In the genomic region with DNA sequence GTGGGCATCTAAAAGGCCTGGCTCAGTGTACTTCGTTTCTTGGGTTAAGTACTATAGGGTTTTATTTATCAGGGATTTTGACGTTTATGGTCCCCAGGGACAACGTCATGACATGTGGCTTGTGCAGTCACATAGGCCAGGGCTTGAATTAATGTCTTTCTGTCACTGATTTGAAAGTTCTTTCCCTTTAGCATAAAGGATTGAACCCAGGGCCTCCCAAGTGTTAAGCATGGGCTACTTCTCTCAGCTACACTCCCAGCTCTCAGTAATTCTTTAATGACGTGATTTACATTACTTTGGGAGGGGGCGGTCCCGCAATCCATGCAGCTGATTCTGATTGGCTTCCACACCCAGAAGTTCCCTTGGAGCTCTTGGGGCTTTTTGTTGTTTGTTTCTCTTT, we compare ENCODE assay signal across 14 mouse cellular contexts. TPM values are rescaled to one million over a fixed set of nuclear protein-coding genes. Genes with fewer than 3 reads are reported as not detected.
DNase-seq lines count a peak whose midpoint lies in the region; ATAC-seq and TF ChIP-seq lines count a peak whose summit lies in the region.
"Had no signal": no experiment of that assay in that cellular context is flagged by ENCODE, and none has a peak within 500 bp of the region (broad histone marks: within the 10 kb centered on the region; RNA-seq: fewer than 3 reads in every experiment).

No protein-coding gene starts in this region.

- no peaks in the 10 kb centered on the region for H3K36me3 ChIP-seq in kidney, postnatal 0 days (ENCODE audit: insufficient read depth, low read length)
- H3K36me3 ChIP-seq in ES-E14 (ENCODE audit: control insufficient read depth, insufficient read depth, low read length, poor library complexity, severe bottlenecking): no peaks in the 10 kb centered on the region
- no peaks in the 10 kb centered on the region for H3K36me3 ChIP-seq in limb, embryonic 10.5 days

- H3K27me3 ChIP-seq in kidney, postnatal 0 days (ENCODE audit: insufficient read depth, low read length): no peaks in the 10 kb centered on the region
- 0 out of 2 replicates have a peak, but pooled peaks cover 14% of the 10 kb centered on the region for H3K27me3 ChIP-seq in limb, embryonic 10.5 days (ENCODE audit: low read depth, poor library complexity, severe bottlenecking)

- no peaks in the 10 kb centered on the region for H3K9me3 ChIP-seq in kidney, postnatal 0 days (replicated peaks; ENCODE audit: low read length)
- H3K9me3 ChIP-seq in ES-E14 (ENCODE audit: control insufficient read depth, insufficient read depth, low read depth, low read length): no peaks in the 10 kb centered on the region
- no peaks in the 10 kb centered on the region for H3K9me3 ChIP-seq in limb, embryonic 10.5 days (replicated peaks)

- peak; percentile 35 for DNase-seq in embryo, embryonic 10 days (ENCODE audit: low spot score)
- DNase-seq in embryo, embryonic 9.5 days (ENCODE audit: extremely low spot score): no peak
- peak; percentile 84 for DNase-seq in kidney, postnatal 0 days (ENCODE audit: low spot score)
- DNase-seq in kidney, adult 8-10 months: no peak
- DNase-seq in ES-E14 (ENCODE audit: low read depth, low spot score): peak; percentile 61
- DNase-seq in limb, embryonic 10.5 days (ENCODE audit: low spot score): no peak
- DNase-seq in adrenal gland, adult (ENCODE audit: inconsistent age in 2 of 2, low spot score in 1 of 2): no peak
- DNase-seq in left cerebral cortex, adult 9 months (ENCODE audit: low spot score in 2 of 2): no peak
- DNase-seq: adrenal gland, postnatal 25 days; cerebellum, adult 2 months; gastrocnemius, postnatal 10 days; lung, adult 18-20 months; thymus, postnatal 14 days had no signal

- H3K9ac ChIP-seq in kidney, postnatal 0 days (ENCODE audit: low read depth, low read length): no peak overlapping the region
- H3K9ac ChIP-seq in ES-E14 (ENCODE audit: insufficient read depth, low read depth, low read length, poor library complexity, severe bottlenecking): no peak overlapping the region

- no peak overlapping the region for H3K4me3 ChIP-seq in kidney, postnatal 0 days (replicated peaks; ENCODE audit: low read depth, low read length)
- H3K4me3 ChIP-seq in ES-E14 (ENCODE audit: insufficient read depth in 1 of 2, low read depth in 1 of 2, low read length in 2 of 2, poor library complexity in 1 of 2, severe bottlenecking in 1 of 2): peak overlapping the region in 1 of 2 experiments; percentile 30; a peak in 1 of 4 replicates
- no peak overlapping the region for H3K4me3 ChIP-seq in limb, embryonic 10.5 days

- no peak for ATAC-seq in kidney, postnatal 0 days (replicated peaks; ENCODE audit: low FRiP score, low read depth)
- ATAC-seq: midbrain, embryonic 16.5 days had no signal

- in situ Hi-C loops in ES-E14 (cut with MboI; ENCODE audit: low sequenced_read_pairs in 2 of 2, unreplicated experiment in 2 of 2): no loop called here

- H3K4me2 ChIP-seq in kidney, postnatal 0 days (ENCODE audit: low read length): 0 out of 2 replicates have a peak overlapping the region, but pooled peaks have one; percentile 6

- WGBS in kidney, postnatal 0 days: 28% methylated on average over 6 of the region's 6 CpGs
- 9% methylated on average over 6 of the region's 6 CpGs for WGBS in limb, embryonic 10.5 days

- TF ChIP-seq CTCF in kidney, postnatal 0 days (IDR thresholded peaks at IDR 0.05; ENCODE audit: low read depth): no peak

- no peak overlapping the region for H3K27ac ChIP-seq in kidney, postnatal 0 days
- H3K27ac ChIP-seq in ES-E14 (ENCODE audit: insufficient read depth, low read depth, low read length, poor library complexity, severe bottlenecking): no peak overlapping the region
- peak overlapping the region; percentile 47; the same call in 1 of the 2 replicates for H3K27ac ChIP-seq in limb, embryonic 10.5 days

- peaks cover 50% of the 10 kb centered on the region for H3K4me1 ChIP-seq in kidney, postnatal 0 days (replicated peaks; ENCODE audit: insufficient read depth, low read length)
- H3K4me1 ChIP-seq in ES-E14 (ENCODE audit: control insufficient read depth in 2 of 2, insufficient read depth in 2 of 2, low read length in 2 of 2, poor library complexity in 1 of 2): peaks cover 13 to 54% of the 10 kb centered on the region in 2 experiments
- H3K4me1 ChIP-seq in limb, embryonic 10.5 days: peaks cover 98% of the 10 kb centered on the region

TF ChIP-seq in ES-E14, 5 proteins besides CTCF, POLR2A, EP300 and RAD21:
- no peak for TF ChIP-seq MAFK (IDR thresholded peaks at IDR 0.05; ENCODE audit: insufficient read depth, low read depth, low read length)
- no peak for TF ChIP-seq HCFC1 (IDR thresholded peaks at IDR 0.05; ENCODE audit: borderline replicate concordance, insufficient read depth, low read length)
- no peak for TF ChIP-seq ZNF384 (IDR thresholded peaks at IDR 0.05; ENCODE audit: low read depth, low read length)
- no peak for TF ChIP-seq ZC3H11A (IDR thresholded peaks at IDR 0.05; ENCODE audit: borderline replicate concordance, low read depth, low read length)
- TF ChIP-seq CHD2 (IDR thresholded peaks at IDR 0.05; ENCODE audit: low read depth, low read length): no peak

RNA-seq across cellular contexts. Expression of gene Shb, which starts 33.2 kb away (rescaled TPM):
- 5.4 and 6.6 TPM in 2 replicates for polyA plus RNA-seq in kidney, postnatal 0 days (2015; fragmentation: Nextera tagmentation; extraction: Ambion mirVana)
- total RNA-seq in ES-E14 (2012; rRNA removed): 15.0 and 15.9 TPM in 2 replicates
- polyA plus RNA-seq in limb, embryonic 10.5 days (2016; fragmentation: Nextera tagmentation; extraction: Ambion mirVana): 4.3 and 4.8 TPM in 2 replicates

Comparison
In these comparisons a context has a peak if more than half of its experiments do, and no peak if none do; other contexts are left out.
1. DNase-seq: peak in embryo, embryonic 10 days (single experiment), kidney, postnatal 0 days (single experiment) and ES-E14 (single experiment); none in embryo, embryonic 9.5 days (single experiment), kidney, adult 8-10 months (0 of 2), limb, embryonic 10.5 days (single experiment), adrenal gland, adult (0 of 2) and left cerebral cortex, adult 9 months (0 of 2).